Mouse (Mus musculus) thymus, adult 18-20 months (tissue): ENCODE data around the gene Vps45.

Experiments used
- DNase-seq, 2 experiments: peaks; one replicate each; pipeline ENCODE4 v3.0.0; 2022; ENCODE audit warnings: mixed read lengths in 2 of 2

Gene Vps45

DNA sequence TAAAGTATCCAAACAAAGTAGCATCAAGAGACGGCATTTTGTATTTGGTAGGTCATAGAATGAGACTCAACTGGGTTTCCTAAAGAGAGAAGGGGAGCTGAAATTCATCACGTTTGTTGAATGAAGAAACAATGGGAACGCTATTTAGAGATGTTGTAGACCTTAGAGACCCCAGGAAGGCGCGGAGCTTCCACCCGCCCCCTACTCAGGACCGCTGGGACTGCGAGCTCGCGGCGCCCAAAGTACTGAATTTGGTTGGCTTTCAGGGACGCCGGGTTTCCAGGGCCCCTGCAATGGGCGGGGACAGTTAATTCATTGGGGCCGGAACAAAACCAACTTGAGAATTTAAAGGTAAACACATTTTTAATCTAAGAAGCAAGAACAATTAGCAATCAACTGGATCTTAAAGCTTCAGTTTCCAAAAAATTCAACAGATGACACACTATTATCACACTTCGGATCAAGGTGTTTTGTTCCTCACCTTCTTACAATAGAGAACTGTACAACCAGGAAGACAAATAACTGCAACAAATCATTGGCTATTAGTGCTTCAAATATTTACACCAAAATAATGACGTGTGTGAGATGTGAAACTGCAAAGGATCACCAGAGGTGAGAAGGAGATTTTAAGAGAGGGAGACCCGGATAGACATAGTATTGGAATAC, at the start of gene Vps45:
TSS of gene Vps45 (minus strand) at position 236 of the 666 bp plus-strand sequence.
- peak; percentile 49 to 59 for DNase-seq

DNA sequence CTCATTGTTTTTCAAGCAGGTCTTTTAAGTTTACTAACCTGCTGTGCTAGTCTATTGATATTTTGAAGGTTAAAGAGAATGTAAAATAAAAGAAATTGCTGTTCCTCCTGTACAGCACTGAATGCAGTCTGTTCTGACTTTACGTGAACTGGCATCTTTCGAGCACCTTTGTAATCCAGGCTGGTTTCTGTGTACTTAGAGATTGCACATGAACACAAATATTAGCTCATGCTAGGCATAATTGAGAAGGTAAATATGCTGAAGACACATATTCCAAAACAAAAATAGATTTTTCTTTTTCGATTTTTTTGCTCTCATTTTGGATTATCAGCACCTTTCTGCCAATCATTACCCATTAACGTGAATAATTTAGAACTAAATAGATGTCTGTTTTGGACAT, 47.9 kb upstream of the Vps45 start:
- DNase-seq = no peak

DNA sequence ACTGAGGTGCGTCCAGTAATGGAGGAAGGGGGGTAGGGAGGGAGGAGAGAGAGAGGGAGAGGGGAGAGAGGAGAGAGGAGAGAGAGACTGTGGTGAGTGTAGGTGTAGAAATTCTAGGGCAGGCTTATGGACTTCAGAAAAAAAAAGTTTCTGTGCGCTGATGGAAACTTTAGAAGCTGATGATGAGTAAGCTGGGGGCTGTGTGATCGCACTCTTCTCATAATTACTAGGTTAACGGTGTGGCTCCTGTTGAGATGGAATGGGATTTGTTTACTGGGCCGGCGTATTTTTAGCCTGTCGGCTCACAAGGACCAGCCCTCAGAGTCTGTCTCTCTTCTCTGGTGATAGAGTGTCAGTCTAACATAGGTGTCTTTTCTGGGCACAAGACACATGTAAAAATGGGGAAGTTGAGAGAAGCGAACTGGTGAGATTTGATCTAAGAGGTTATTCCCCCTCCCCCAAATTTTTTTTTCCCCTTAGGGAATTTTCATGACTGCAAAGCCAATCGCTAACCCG, 47.0 kb upstream of the Vps45 start:
- no peak for DNase-seq

DNA sequence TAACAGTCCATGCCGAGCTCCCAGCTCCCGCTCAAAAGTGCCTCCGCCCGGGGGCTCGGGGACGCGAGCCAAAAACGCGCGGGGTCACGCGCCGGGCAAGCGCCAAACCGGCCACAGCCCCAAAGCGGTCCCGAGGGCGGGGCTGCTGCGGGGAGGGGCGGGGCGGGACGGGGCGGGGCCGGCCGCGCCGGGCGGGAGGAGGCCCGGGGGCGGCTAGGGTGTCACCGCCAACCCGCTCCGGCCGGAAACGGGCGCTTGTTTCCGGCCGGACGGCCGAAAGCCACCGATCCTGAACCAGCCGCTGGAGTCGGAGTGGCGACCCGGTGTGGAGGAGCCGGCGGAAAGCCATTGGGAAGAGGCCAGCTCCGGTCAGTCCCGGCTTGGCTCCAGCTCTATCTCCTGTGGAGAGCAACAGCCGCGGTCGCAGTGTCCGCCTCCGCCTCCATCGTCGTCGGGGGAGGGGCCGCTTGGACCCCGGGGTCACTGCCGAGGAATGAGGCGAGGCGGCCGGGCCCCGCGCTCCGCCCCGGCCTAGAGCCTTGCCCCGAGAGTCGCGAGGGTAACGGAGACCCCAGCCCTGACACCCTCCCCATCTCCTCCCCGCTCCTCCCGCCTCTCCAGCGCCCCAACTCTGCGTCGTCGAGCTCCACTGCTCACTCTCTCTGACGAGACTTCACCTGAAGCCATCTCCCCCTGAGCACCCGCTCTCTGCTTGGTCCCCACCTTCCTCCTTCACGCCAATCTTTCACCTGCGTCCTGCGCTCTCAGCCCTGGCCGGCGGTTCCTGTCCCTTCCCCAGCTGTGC, 46.2 kb upstream of the Vps45 start, which contains the start of gene Otud7b:
TSS of gene Otud7b (plus strand) at position 267 of the 805 bp plus-strand sequence.
- peak; percentile 52 to 58 for DNase-seq

DNA sequence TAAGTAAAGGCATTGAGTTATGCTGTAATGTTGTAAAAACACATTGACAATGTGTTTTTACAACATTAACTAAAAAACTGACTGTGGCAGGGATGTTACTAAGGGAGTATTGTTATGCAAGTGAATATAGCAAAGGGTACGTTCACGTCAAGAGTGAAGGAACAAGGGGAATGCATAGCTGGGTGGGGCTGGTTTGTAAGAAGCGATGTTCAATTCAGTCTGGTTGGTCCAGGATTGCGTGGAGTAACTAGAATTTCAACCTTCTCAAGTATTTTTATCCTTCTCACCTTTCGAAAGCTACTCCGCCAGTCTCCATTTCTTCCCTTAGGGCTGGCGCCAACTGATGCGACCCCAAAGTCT, 45.6 kb upstream of the Vps45 start:
- DNase-seq = no peak

DNA sequence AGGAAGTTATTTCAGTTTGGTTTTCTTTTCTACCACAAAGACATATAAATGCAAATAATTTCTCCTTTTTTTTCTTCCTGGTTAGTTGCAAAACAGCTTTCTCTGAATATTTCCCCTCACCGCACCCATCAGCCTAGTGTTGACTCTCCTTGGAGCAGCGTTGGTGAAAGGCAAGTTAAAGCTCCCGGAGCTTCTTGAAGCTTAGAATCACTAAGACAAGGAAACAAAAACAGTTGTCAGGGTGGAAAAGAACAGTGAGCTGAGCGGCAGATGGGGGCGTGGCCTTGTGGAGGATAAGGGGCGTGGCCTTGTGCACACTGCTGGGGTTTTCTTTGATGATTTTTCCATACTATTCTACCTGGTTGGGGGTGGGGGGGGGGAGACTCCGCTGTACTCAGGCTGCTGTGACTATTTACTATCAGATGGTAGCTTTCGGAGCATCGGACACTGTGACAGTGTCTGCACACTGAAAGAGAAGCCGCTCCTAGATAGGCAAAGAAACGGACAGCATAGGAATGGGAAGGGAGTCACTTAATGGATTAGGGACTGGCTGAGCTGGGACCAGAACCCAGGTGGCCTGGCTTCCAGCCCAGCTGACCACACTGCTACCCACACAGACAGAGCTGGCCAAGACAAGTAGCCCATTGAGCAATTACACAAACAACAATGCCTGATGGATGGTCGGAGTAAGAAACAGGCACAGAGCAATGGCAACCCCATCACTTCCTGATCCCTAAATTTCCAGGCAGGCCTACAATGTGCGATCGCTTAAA, 44.0 kb upstream of the Vps45 start:
- peak; percentile 43 to 61 for DNase-seq

DNA sequence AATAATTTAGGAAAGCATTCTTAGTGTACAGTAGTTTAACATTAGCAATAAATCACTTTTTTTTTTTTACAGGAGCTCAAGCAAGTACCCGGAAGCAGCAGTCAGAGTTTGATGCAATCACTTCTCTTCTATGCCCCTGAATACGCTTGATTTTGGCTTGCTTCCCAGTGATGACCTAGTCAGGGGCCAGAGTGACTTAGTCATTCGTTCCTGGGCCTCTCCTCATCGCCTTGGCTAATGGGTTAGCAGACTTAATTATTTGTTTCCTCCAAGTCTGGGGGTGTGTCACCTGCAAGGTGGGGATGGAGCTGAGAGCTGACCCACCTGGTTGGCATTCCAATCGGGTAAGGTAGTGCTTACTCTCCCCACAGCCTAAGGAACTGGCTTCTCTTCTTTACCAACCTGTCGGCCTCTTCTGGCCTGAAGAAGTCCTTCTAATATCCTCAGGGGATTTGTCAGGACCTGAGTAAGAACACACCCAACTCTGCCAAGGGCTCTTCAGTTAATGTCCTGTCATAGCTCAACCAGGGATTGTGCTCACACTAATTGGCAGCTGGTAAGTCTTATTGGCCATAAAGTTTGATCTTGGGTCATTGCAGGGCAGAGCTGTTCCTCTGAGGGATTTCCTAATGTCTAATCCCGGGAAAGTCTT, 40.5 kb upstream of the Vps45 start:
- no peak for DNase-seq

DNA sequence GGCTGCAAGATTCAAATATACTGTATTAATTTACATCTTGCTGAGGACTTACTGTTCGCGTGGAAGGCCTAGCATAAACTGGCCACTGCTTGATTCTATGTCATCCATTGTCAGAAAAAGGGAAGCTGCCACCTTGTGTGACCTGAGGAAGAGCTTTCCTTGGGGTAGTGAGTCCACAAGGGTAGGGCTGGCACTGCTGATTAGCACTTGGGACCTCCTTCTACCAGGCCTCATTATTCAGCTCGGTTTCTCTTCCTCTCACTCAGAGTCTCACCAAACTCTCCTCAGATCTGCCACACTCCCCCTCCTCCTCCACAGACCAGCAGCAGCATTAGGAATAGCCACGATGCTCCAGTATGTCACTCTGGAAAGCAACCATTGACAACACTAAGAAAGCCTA, 39.9 kb upstream of the Vps45 start:
- DNase-seq = no peak

DNA sequence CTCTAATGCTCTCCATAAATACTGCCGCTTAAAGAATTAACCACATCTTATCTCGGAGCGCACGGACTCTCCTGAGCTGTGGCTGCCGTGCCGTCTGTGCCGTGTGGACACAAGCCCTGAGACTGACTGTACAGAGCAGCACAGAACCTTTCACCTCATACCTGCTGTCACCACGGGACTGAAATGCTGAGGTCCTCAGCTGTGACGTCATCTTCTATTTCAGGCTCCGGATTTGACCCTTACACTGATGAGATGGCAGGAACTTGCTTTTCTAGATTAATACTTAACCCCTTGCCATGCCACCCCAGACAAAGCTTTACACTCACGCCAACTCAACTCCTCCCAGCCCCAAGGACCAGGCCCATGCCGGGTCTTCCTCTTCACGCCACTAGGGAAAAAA, 35.9 kb upstream of the Vps45 start:
- DNase-seq = no peak

DNA sequence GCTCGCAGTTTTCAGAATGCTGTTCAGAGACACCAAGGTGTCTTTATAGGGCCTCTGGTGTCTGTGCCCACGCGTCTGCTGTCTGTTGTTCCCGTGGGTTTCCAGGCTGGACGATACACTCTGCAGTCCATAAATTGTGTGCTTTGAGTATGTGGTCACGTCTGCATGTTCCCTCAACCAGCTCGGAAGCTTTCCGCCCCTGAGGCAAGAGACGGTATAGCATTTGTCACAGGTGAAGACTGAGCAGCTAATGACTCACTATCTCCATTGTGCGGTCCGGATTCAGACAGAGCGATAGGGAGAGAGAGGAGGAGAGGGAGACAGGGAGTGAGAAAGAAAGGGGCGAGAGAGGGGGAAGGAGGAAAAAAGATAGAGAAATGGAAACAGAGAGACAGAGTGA, 35.2 kb upstream of the Vps45 start:
- no peak for DNase-seq

DNA sequence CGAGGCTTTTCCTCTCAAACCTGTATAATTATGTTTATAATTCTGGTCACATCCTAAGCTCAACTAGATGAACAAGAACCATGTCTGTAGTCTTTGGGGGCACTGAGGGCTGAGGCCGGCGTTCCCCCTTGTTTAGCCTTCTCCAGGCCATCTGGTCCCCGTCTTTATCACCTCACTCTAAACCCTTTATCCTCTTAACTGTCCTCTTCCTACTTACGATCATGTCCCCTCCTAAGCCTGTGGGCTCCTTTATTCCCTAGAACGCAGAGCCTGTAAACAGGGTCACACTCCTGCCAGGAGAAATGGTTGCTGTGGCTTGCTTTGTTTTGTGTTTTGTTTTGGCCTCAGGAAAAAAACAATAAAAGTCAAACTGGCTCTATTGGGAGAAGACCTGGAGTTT, 33.7 kb upstream of the Vps45 start:
- no peak for DNase-seq

DNA sequence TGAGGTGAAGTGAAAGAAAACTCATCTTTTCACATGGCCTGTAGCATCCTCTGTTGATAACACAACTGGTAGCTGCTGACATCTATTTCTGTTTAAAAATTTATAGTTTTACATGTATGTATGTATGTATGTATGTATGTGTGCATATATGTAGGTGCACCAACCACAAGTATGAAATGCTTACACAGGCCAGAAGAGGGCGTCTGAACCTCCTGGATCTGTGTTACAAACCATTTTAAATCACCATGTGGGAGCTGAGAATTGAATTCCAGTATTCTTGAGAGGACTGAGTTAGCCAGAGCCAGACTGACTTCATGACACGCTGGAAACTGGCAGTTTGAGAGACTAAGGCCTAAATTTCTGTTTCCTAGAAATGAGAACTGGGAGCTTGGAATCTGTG, 32.9 kb upstream of the Vps45 start:
- no peak for DNase-seq

DNA sequence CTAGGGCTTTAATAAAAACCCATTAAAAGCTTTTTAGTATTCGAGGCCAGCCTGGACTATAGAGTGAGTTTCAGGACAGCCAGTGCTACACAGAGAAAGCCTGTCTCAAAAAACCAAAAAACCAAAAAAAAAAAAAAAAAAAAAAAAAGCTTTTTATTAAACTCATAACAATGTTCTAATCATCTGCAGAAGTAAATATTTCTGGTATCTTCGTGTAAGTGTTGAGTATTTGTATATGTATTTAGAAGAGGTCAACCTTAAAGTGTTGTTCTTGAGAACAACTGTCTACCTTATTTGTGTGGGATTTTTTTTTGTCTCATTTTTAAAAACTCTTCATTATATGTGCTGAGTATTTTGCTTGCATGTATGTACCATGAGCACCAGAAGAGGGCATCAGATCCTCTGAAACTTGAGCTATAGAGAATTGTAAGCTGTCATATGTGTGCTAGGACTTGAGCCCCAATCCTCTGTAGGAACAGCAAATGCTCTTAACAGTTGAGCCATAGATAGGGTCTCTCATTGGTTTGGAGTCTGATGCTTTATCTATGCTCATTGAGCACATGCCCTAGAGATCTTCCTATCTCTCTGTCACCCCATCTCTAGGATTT, 31.7 kb upstream of the Vps45 start:
- DNase-seq = no peak

DNA sequence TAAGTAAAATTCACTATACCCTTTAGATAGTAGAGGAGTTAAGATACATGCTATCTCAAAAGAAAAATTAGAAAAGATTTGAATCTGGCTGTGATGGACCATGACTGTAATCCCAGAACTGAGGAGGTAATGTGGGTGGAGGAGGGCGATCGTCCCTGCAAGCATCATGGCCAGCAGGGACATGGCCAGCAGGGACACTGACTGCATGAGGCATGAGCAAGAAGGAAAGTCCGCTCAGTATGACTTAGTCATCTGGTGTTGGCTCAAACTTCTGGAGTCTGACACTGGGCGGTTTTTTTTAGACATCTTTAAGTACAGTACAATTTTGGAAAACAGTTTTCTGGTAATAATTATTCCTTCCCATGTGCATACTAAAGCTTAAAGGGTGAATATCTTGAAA, 29.5 kb upstream of the Vps45 start:
- DNase-seq = no peak

DNA sequence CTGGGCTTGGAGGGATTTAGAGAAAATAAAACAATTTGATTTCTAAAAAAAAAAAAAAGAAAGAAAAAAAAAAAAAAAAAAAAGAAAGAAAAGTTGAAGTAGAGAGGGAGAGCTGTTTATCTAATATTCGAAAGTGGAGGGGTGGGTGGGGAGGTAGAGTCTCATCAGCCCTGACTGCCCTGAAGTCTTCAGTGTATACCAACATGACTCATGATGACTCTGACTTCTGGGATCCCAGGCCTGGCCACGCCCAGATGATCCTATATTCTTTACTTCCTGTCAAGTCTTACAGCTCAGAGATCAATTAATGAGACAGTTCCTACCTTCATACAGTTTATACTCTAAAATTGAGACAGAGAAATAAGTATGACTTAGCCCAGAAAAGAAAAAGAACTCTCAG, 29.0 kb upstream of the Vps45 start:
- no peak for DNase-seq

DNA sequence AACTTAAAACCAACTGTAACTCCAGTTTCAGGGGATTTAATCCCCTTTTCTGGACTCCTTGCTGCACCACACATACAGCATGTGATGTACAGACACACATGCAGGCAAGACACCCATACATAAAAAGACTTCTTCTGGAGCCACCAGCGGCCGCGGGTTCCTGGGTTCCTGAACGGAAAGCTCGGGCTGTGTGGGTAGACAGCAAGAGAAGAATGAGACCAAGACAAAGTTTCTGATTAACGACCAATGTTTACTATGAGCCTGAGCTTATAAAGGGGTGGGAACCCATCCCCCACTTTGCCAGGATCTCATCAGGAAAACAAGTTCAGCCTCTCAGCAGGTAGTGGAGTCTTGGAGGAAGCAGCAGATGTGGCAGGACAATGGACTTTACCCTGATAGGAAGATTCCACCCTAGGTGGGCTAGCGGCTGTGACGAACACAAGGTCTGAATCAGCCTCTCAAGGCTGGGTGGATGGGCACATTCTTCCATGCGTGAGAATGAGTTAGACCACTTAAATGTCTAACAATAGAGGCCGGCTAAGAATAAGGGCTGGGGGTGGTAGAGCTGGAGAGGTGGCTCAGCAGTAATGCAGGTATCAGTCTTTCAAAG, 26.0 kb upstream of the Vps45 start:
- no peak for DNase-seq

DNA sequence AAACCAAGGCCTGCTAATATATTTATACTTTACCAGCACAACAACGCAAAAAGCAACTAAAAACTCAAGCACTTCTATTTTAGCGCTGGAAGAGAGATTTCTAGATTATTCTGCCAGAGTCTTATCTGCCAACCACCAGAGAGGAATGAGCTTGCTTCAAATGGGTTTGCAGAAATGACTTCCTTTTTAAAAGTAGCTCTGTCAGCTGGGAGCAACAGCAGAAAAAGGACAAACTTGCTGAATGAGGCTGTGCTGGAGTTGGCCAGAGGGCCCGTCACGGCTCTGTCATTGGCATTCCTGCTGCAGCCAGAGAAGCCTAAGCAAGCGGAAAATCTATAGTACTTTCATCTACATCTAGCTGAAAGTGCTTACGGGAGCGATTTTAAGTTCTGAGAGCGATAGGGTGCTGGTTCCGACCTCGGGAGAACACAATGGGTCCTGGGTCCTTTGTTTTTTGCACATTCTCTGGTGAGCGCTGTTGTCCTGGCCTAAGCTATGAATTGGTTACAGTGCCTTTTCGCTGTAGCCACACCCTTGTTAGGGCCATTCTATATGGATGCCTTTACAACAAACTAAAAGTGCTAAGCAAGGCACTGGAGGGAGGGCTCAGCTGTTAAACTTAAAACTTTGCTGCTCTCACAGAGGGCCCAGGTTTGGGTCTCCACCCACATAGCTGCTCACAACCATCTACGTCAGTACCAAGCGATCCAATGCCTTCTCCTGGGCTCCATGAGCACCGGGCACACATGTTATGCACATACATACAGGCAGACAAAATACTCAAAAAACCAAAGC, 24.6 kb upstream of the Vps45 start:
- DNase-seq = no peak

DNA sequence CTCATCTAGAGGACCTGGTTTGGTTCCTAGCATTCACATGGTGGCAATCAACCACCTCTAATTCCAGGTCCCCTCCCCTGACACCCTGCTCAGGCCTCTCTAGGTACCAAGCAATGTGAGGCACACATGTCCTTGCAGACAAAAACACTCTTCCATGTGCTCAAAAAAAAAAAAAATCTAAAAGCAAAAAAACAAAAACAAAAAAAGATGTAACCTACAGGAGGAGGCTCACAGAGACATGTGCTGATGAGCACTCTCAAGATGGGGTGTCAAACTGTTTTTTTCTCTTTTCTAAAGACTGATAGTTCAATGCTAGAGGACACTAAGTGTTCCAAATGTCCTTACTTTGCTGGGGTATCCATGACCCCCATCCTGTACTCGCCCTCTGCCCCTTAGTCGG, 23.8 kb upstream of the Vps45 start:
- no peak for DNase-seq

DNA sequence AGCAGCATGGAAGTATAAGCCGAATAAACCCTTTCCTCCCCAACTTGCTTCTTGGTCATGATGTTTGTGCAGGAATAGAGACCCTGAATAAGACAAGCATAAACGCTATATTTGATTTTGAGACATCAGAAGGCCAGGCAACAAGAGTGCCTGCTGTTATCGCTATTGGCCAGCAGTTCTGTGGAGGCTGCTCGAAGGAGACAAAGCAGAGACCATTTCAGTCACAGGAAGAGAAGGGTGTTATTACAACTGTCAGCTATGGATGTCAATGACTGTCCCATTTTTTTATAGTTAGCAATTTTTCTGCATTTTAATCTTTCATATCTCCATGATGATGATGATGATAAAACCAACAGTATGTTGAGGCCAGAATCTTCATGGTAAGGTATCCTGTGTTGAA, 23.4 kb upstream of the Vps45 start:
- no peak for DNase-seq

DNA sequence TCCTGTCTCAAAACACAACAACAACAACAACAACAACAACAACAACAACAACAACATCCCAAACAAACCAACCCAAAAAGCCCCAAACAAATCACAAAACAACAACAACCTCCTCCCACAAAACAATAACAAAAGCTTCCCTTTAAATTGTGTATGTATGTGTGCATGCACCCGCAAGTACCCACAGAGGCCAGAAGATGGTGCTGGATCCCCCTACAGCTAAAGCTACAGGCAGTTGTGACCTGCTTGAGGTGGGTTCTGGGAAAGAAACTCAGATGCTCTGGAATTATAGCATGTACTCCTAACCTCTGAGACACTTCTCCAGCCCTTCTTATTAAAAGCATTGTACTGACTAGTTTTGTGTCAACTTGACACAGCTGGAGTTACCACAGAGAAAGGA, 22.7 kb upstream of the Vps45 start:
- DNase-seq = no peak

DNA sequence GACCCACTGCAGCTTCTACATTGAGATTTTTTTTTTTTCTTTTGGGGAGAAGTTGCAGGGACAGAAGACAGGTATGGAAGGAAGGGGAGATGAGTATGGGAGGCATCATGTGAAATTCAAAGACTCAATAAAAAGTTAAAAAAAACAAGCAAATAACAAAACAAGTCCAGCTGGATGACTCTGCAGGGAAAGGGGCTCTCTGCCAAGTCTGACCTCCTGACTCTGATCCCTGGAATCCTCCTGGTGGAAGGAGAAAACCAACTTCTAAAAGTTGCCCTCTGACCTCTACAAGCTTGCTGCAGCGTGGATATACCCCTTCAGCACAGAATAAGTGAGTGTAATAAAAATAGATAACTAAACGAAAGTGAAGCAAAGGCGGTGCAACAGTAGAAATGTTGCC, 20.4 kb upstream of the Vps45 start:
- DNase-seq = no peak
